8 mouse cellular contexts compared by ENCODE assay signal in genomic region chr1:92906779-92907631, GRCm38 (mm10). TPM values are rescaled to one million over a fixed set of nuclear protein-coding genes. Genes with fewer than 3 reads are reported as not detected.
DNase-seq lines count a peak whose midpoint lies in the region; ATAC-seq and TF ChIP-seq lines count a peak whose summit lies in the region.

Gene Dusp28, plus strand, starts transcription at chr1:92906981.

- intact Hi-C loops in gastrocnemius, adult 2 months (cut with DNase I): no loop called here

- no peaks in the 10 kb centered on the region for H3K36me3 ChIP-seq in hindbrain, embryonic 16.5 days (ENCODE audit: control insufficient read depth, insufficient read depth, low read length)
- H3K36me3 ChIP-seq in macrophage (ENCODE audit: inconsistent target): no peaks in the 10 kb centered on the region

- peak; percentile 73 for TF ChIP-seq CTCF in gastrocnemius, adult 2 months (IDR thresholded peaks at IDR 0.05)

- H3K27me3 ChIP-seq in hindbrain, embryonic 16.5 days (replicated peaks; ENCODE audit: control insufficient read depth, insufficient read depth, low read length): no peaks in the 10 kb centered on the region

- peaks cover 23% of the 10 kb centered on the region for H3K79me2 ChIP-seq in macrophage (ENCODE audit: inconsistent target)

- DNase-seq in adipocyte (ENCODE audit: low spot score): peak; percentile 57
- peak; percentile 95 for DNase-seq in gastrocnemius, adult 2 months
- peak; percentile 78 to 85 for DNase-seq in left cerebral cortex, adult 18-20 months (ENCODE audit: low spot score in 2 of 2)
- DNase-seq in right cerebral cortex, adult 18-20 months: peak; percentile 89
- peak; percentile 87 for DNase-seq in urinary bladder, postnatal 14 days (ENCODE audit: low spot score)

- peak within 1 kb of the TSS; percentile 84 for H3K9ac ChIP-seq in hindbrain, embryonic 16.5 days (ENCODE audit: low read depth, low read length)

- peak; percentile 76 for ATAC-seq in common myeloid progenitor, adult 5-6 weeks (replicated peaks; ENCODE audit: low read depth, poor library complexity, severe bottlenecking)
- ATAC-seq in hindbrain, embryonic 16.5 days: peak; percentile 91

- H3K4me2 ChIP-seq in hindbrain, embryonic 16.5 days (ENCODE audit: low read length): peak within 1 kb of the TSS; percentile 90

- H3K4me1 ChIP-seq in hindbrain, embryonic 16.5 days (ENCODE audit: control insufficient read depth, insufficient read depth, low read depth, low read length): peaks cover 31% of the 10 kb centered on the region

- no peaks in the 10 kb centered on the region for H3K9me3 ChIP-seq in hindbrain, embryonic 16.5 days (ENCODE audit: control insufficient read depth, low read length)

- H3K4me3 ChIP-seq in gastrocnemius, adult 2 months: peak within 1 kb of the TSS; percentile 84
- peak within 1 kb of the TSS; percentile 83 for H3K4me3 ChIP-seq in hindbrain, embryonic 16.5 days (ENCODE audit: low read length)
- peak within 1 kb of the TSS; percentile 40 for H3K4me3 ChIP-seq in macrophage (ENCODE audit: inconsistent target)

- WGBS in hindbrain, embryonic 16.5 days: under 1% methylated on average over 67 of the region's 81 CpGs
- WGBS in macrophage (ENCODE audit: missing documents): under 1% methylated on average over 81 of the region's 81 CpGs

- H3K27ac ChIP-seq in gastrocnemius, adult 2 months: peak within 1 kb of the TSS; percentile 98
- peak within 1 kb of the TSS; percentile 93 for H3K27ac ChIP-seq in hindbrain, embryonic 16.5 days (ENCODE audit: low read depth, low read length)
- peak within 1 kb of the TSS; percentile 25 for H3K27ac ChIP-seq in macrophage

RNA-seq across cellular contexts. Expression of gene Dusp28, which starts in this region (rescaled TPM):
- 0.92 and 6.0 TPM in 2 replicates for total RNA-seq in common myeloid progenitor, adult 5-6 weeks (2017)
- total RNA-seq in gastrocnemius, adult 2 months (2021): 10 to 100 TPM; 21.8 to 24.9 TPM
- 15.5 and 17.3 TPM in 2 replicates for polyA plus RNA-seq in hindbrain, embryonic 16.5 days (2015; fragmentation: Nextera tagmentation; extraction: Ambion mirVana)
- total RNA-seq in left cerebral cortex, adult 18-20 months (2021): 10 to 100 TPM; 18.2 to 19.2 TPM
- total RNA-seq in macrophage (2018; cell fraction: chromatin; rRNA removed): 1 to 10 TPM in 18 of 26 experiments, under 1 TPM in 5, not detected in 3; 0.66 to 7.6 (median 2.2) TPM
- total RNA-seq in macrophage (2018; cell fraction: cytosol; rRNA removed): 10 to 100 TPM in 13 of 26 experiments, 1 to 10 TPM in 13; 4.1 to 34.1 (median 12.2) TPM
- 10 to 100 TPM in 9 of 26 experiments, 1 to 10 TPM in 14, under 1 TPM in 3; 0.66 to 24.8 (median 6.1) TPM for total RNA-seq in macrophage (2018; cell fraction: nucleus; rRNA removed)
- polyA plus RNA-seq in macrophage (2018): 1.2 to 12.1 TPM (median 3.2 TPM) in 3 replicates

Comparison
In these comparisons a context has a peak if more than half of its experiments do, and no peak if none do; other contexts are left out.
1. Peak in every context shown above with its lines: DNase-seq, ATAC-seq, H3K4me3 ChIP-seq and H3K27ac ChIP-seq.
2. H3K27ac ChIP-seq: peak in every context shown above with its lines; median percentile 98 in gastrocnemius, adult 2 months; 93 in hindbrain, embryonic 16.5 days; 25 in macrophage.